Mouse (Mus musculus) cerebral cortex, adult 2 months (tissue): ENCODE results near the gene Tekt5.

ENCODE experiments used
- WGBS: fragments of 180-500 bp; shearing (Covaris S2); methylation state at CpG from one replicate; pipeline ENCODE4 v1.1.7; 2018; 5-methylcytosine and 5-hydroxymethylcytosine counted together

Gene Tekt5

DNA sequence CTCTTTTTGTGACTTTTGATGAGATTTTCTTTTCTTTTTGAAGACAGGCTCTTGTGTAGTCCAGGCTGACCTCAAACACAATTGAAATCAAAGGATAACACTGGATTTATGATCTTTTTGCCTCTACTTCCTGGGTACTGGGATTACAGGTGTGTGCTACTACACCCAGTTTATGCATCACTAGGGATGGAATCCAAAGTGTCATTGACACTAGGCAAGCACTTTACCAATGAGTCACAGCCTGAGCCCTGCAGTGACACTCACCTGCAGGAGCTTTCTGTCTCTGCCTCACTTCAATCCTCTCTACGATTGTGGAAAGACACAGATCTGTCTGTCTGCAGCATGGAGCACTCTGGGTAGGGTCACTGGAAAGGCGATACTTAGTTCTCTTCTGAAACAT lies 59.3 kb downstream of the Tekt5 start:
- 97% methylated on average over 2 of the region's 2 CpGs for WGBS

DNA sequence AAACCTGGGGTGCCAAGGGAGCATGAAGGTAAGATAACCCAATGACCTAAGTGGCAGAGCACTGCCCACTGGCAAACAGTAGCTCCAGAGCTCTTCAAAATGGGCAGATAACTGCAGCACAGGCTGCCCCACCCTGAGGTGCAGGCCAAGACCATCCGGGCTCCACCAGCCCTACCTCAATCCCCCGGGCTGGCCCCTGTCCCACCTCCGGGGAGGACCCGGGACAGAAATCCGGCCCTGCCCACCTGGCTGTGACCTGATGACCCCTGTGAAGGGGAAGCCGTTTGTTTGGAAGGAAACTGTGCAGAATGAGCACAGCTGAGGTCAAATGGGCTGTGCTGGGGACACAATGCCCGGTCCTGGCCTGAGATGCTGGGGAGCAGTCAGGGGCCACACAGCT lies 62.6 kb downstream of the Tekt5 start:
- WGBS, result 60% methylated on average over 7 of the region's 7 CpGs

DNA sequence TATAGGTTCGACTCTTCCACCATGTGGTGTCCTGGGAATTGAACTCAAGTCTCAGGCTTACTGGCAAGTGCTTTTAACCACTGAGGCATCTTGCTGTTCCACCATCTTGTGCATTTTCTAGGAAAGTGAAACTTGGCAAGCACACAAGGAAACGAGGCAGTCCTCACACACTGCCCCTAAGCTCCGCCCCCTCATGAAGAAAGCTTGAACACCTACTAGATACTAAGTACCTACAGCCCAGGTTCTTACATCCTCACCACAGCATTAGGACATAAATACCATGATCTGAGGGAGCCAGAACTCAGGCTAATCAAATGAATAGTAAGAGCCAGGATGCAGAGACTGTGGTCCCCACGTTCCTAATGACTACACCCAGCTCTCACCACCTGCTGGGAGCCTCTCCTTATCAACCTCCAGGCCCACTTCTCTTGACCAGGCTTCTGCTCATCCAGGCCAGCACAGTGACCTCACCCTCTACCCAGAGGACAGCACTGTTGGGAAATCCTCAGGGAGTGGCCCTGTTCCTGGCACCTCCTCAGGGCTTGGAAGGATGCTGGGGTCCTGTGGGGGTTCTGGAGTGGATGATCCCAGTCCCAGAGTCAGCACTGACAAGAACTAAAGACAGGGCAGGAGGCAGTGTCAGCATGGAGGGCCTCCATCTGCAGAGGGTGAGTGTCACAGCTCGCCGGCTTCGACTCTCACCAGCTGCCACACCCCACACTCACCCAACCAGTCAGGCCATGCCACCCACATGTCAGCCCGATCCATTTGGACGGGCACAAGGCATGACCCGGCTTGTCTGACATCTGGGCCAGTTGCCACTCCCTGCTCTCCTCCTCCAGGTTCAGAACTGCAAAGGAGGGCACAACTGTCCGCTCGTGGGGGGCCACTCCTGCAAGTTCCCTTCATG lies 64.4 kb downstream of the Tekt5 start:
- 81% methylated on average over 12 of the region's 12 CpGs for WGBS

DNA sequence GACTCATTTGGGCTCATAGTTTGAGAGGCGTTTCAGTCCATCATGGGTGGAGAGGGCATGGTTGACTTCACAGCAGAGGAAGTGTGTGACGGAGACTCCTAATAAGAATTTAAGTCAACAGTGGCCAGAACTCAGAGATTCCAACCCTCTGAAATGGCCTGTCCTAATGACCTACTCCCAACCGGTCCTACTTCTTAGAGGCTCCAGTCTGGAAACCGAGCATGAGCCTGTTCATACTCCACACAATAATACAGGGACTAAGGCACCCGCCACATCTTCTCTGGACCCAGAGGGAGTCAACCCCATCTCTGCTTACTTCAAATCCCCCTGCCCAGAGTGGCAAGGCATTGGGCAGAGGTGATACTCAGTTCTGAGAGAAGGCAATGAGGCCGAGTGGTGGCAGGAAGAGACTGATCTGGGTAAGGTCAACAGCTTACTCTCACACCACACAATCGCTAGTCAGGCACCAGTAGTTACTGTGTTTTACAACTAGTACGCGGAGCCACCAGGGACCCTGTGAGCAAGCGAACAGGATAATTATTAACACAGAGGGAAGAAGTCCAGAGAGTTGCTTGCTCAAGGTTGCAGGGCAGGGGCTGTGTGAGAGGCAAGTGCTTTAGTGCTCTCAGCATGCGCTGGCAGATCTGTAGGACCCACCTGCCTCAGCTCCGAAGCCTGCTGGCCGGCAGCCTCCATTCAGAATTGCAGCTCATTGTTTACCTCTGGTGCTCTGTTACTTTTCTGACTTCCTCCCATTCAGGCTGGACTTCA lies 67.5 kb downstream of the Tekt5 start:
- 81% methylated on average over 13 of the region's 13 CpGs for whole genome bisulfite sequencing

DNA sequence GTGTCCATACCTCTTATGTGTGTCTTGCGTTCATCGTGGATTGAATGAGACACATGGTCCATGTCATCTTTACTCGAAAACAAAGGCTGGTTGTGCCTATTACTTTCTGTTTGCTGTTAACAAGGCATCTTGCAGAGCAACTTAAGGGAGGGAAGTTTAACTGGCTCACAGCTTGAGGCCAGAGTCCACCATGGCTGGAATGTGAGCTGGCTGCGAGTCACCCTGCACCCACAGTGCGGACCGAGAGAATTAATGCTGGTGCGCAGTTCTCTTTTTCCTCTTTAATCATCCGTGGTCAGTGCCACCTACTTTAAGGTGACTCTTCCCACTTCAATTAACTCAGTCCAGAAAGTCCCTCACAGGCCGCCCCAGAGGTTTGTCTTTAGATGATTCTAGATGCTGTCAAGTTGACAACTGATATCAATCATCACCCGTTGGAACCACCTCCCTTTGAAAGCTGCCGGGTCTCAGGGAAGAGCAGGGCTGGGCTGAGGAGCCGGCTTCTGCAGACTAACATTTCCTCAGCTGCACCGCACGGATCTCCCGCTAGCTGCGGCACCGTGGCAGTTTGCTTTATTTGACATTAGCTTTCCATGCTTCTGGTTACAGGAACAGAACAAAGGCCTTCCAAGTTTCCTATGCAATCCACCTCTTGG lies 75.2 kb downstream of the Tekt5 start:
- 81% methylated on average over 17 of the region's 17 CpGs for WGBS

DNA sequence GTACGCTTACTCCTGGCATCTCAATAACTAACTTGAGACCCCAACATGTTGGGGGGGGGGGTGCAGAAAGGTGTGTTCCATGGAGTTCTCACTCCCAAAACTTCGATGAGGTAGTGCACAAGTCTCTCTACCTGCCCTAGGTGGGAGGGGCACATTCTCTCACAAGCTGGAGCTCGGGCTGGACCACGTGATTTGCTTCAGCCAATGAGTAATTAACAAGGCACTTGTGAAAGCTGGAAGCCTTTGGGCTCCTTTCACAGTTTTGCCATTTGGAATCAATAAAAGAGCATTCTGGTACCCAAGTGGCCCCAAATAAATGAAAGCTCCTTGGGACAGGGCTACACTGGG lies 78.1 kb downstream of the Tekt5 start:
- 72% methylated on average over 4 of the region's 4 CpGs for WGBS

DNA sequence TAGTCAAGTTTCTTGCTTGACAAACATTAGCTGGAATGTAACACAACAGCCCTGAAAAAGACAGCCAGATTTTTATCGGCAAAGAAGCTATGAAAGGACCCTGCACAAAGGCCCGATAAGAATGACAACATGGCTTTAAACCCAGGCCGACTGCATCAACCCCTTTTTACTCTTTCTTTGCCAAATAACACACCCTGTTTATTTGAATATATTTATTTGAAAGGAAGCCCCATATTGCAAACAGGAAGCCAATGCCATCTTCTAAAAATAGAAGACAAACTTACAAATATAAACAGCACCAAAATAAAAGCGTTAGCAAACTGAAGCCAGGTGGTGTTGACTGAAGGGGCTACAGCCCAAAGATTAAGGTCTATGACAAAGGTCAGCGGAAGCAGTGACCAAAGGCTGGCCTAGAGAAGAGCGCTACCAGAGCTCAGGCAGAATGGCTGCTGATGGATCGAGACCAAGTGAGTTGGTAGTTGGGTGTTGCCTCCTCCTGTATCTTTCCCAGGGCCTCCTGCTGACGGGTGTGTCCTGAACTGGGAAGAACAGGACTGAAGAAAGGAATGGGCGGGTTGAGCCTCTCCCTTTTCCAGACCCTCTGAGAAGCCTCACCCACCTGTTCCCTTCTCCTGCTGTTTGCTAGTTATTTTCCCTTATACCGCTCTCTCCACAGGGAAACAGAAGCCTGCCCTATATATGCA lies 78.6 kb downstream of the Tekt5 start:
- 71% methylated on average over 10 of the region's 10 CpGs for WGBS

DNA sequence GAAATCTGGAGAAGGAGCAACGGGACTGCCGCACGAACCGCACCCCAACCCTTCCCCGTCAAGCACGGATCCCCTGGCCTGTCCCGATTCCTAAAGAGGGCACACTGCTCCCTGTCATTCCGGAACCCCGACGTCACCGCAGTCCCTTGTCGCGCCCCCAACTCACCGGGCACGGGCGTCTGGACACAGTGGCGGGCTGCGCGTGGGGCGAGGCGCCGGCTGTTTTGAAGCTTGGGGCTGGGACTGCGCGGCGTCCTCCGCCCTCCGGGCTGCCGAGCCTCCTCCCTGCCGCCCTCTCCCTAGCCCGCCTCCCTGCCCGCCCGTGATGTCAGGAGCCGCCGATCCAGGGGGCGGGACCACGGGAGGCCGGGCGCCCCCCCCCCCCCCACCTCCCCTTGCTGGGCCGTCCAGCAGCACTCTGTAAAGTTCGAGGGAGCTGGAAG lies 81.6 kb downstream of the Tekt5 start, which contains the start of gene Emp2:
TSS of gene Emp2 (minus strand) at position 323 of the 443 bp plus-strand sequence.
- under 1% methylated on average over 38 of the region's 40 CpGs for WGBS

DNA sequence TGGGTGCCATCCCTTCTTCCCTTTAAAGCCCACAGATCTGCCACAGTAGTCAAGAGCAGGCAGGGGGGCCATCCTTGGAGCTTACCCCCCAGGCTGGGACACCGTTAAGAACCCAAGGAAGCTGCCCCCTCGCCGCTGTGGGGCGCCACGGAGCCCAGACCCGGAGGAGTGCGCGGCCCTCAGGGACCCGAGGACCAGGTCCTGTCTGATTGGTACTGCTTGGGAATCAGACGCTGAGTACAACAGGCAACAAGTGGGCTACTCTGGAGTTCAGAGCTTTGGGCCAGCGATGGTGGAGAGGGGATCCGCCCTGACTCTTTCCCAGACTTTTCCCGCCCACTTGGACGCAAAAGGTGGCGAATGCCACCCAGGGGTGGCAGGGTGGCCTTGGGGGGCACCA lies 82.1 kb downstream of the Tekt5 start:
- WGBS, result 3% methylated on average over 15 of the region's 15 CpGs

DNA sequence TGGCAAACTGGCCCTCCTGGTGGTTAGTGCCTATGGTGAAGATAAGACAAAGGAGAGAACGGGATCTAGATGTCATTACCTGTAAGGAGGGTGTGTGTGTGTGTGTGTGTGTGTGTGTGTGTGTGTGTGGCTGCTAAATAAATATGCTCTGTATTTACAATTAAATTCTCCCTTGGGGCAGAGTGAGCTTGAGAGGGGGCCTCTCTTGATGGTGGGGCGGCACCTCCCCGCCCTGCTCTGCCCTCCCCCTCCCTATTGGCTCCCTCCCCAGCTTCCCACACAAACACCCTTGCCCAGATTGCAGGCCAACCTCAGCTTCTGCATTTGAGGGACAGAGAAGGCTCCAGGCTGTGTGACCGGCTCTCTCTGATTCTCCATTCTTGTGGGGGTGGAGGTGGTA lies 83.3 kb downstream of the Tekt5 start:
- 75% methylated on average over 4 of the region's 4 CpGs for WGBS

DNA sequence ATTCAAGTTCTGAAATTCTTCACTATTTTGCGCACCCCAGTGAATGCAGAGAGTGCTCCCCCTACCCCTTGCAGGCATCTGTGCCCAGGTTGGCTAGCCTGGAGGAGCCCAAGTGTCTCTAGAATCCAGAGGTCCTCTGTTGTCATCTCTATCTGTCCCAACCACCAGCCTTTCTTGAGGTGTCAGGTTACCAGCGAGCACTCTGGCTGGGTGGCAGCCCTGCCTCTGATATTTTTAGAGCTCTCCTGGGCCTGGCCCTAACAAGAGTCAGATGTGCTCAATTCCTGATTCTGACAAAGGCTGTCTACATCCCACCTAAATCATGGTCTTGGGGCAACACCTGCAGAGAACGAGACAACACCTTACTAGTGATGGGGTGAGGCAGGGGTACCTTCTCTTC lies 84.2 kb downstream of the Tekt5 start:
- 67% methylated on average over 3 of the region's 3 CpGs for WGBS

DNA sequence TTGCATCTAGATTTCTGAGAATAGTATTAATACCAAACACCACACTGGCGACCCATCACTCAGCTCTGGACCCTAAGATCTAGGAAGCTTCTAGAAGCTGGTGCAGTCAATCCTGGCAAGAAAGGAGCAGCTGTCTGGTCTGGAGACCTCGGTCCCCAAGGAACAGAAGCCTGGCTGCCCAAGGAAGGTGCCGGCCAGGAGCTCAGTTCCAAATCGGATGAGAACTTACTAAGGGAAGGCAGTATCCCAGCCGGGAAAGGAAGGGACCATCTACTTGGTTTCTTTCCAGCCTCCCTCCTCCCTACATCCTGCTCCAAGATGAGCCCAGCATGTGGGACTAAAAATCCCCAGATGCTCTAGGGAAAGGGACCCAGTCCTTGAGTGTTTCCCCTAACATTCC lies 84.8 kb downstream of the Tekt5 start:
- WGBS, result 71% methylated on average over 5 of the region's 5 CpGs
